Mouse (Mus musculus): ENCODE data around the gene Ptov1.

DNA sequence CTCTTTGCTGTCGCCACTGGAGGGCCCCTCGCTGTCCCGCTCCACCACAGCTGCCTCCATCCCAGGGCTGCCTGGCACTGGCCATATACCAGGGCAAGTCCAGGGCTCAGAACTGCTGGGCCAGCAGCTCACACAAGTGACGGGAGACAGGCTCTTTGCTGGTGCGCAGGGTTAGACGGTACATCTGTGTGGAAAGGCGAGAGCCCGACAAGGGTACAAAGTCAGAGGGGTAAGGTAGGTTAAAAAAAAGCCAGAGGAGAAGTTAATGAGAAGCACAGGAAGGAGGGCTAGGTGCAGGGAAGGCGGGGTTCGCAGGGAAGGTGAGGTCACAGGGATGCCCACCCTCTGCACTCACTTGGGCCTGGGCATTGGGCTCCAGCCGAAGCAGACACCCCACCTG is 31.0 kb upstream of the Ptov1 start:
- TF ChIP-seq CTCF (IDR thresholded peaks at IDR 0.05; ENCODE audit: extremely low read depth, insufficient read length, insufficient replicate concordance, low read depth, low read length) (no peak), POLR2A (IDR thresholded peaks at IDR 0.05; ENCODE audit: low read depth, low read length) (no peak)
